Mouse (Mus musculus) CH12.LX (cell line): ENCODE data around the gene B3gnt7. TPM values are rescaled to one million over a fixed set of nuclear protein-coding genes. Genes with fewer than 3 reads are reported as not detected.

Experiments
- DNase-seq: peaks from one replicate; pipeline ENCODE4 v3.0.0-alpha.2; 2013; ENCODE audit errors: extremely low read depth
- H3K27ac ChIP-seq: 2 replicates; pipeline ENCODE4 v1.5.1; 2012; ENCODE audit warnings: low read depth, mild to moderate bottlenecking, control low read depth, moderate library complexity; ENCODE audit not compliant: insufficient read depth
- H3K27me3 ChIP-seq: replicated peaks from 2 replicates; pipeline ENCODE3; 2012; ENCODE audit warnings: inconsistent platforms
- H3K36me3 ChIP-seq, 2 experiments: replicated peaks in 1 of 2; 2 replicates each; pipeline versions ENCODE3 to v1.6.1; 2012; ENCODE audit warnings: inconsistent platforms in 1 of 2, low read length in 1 of 2, mild to moderate bottlenecking in 1 of 2, mixed read lengths in 1 of 2, moderate library complexity in 1 of 2; ENCODE audit not compliant: control insufficient read depth in 1 of 2, insufficient read depth in 1 of 2
- H3K4me1 ChIP-seq, 2 experiments: 2 replicates each; pipeline ENCODE4 v1.6.1; 2012; ENCODE audit warnings: inconsistent platforms in 1 of 2, moderate library complexity in 1 of 2; ENCODE audit not compliant: insufficient read depth in 2 of 2, control insufficient read depth in 1 of 2
- H3K4me2 ChIP-seq: 2 replicates; pipeline ENCODE4 v1.6.1; 2012; ENCODE audit warnings: low read depth, mild to moderate bottlenecking, control low read depth; ENCODE audit not compliant: poor library complexity, insufficient read depth, severe bottlenecking
- H3K4me3 ChIP-seq, 3 experiments: fragments of 150-350 bp in 1 of 3; sonication (generic) in 1 of 3; replicated peaks in 1 of 3; 2 replicates each; pipeline versions ENCODE3 to v1.5.1; 2011 to 2012; ENCODE audit warnings: low read depth in 2 of 3, low read length in 2 of 3, mild to moderate bottlenecking in 2 of 3, moderate library complexity in 2 of 3, control low read depth in 1 of 3, improper control_type of control experiment in 1 of 3, inconsistent platforms in 1 of 3, mixed read lengths in 1 of 3; ENCODE audit not compliant: poor library complexity in 1 of 3
- H3K79me2 ChIP-seq: replicated peaks from 2 replicates; pipeline ENCODE4 v1.6.1; 2012; ENCODE audit warnings: mild to moderate bottlenecking, moderate library complexity; ENCODE audit not compliant: control insufficient read depth, poor library complexity, insufficient read depth, severe bottlenecking; ENCODE audit errors: extremely low read depth
- H3K9ac ChIP-seq: 2 replicates; pipeline ENCODE4 v1.6.1; 2012; ENCODE audit warnings: low read depth, mild to moderate bottlenecking, control low read depth, moderate library complexity; ENCODE audit not compliant: insufficient read depth
- H3K9me3 ChIP-seq: replicated peaks from 2 replicates; pipeline ENCODE3; 2012; ENCODE audit warnings: low read length, inconsistent platforms, mixed read lengths
- CTCF ChIP-seq, 2 experiments: IDR thresholded peaks in 1 of 2; conservative IDR thresholded peaks in 1 of 2; 2 replicates each; pipeline ENCODE4 v1.5.1; 2011 to 2012; ENCODE audit warnings: low read depth in 2 of 2, low read length in 2 of 2, improper control_type of control experiment in 1 of 2, inconsistent platforms in 1 of 2, mild to moderate bottlenecking in 1 of 2, moderate library complexity in 1 of 2
- EP300 ChIP-seq: IDR thresholded peaks from 2 replicates; pipeline ENCODE4 v1.6.1; 2011; ENCODE audit warnings: low read length, improper control_type of control experiment
- GABPA ChIP-seq: IDR thresholded peaks from 2 replicates; pipeline ENCODE4 v1.6.1; 2012; ENCODE audit warnings: low read depth, low read length, improper control_type of control experiment, inconsistent platforms; ENCODE audit not compliant: insufficient replicate concordance
- JUN ChIP-seq: IDR thresholded peaks from 2 replicates; pipeline ENCODE4 v1.6.1; 2011; ENCODE audit warnings: low read depth, mild to moderate bottlenecking, low read length, improper control_type of control experiment, moderate library complexity; ENCODE audit not compliant: insufficient read depth
- KAT2A ChIP-seq: IDR thresholded peaks from 2 replicates; pipeline ENCODE4 v1.6.1; 2012; ENCODE audit warnings: low read length, improper control_type of control experiment, inconsistent platforms; ENCODE audit not compliant: insufficient replicate concordance
- MAFK ChIP-seq: IDR thresholded peaks from 2 replicates; pipeline ENCODE4 v1.6.1; 2011; ENCODE audit warnings: low read length, improper control_type of control experiment; ENCODE audit not compliant: insufficient replicate concordance
- MYC ChIP-seq: IDR thresholded peaks from 2 replicates; pipeline ENCODE4 v1.6.1; 2011; ENCODE audit warnings: low read depth, mild to moderate bottlenecking, improper control_type of control experiment, low read length
- NRF1 ChIP-seq: IDR thresholded peaks from 2 replicates; pipeline ENCODE4 v1.6.1; 2014; ENCODE audit warnings: low read depth, mild to moderate bottlenecking, inconsistent platforms, low read length, improper control_type of control experiment, moderate library complexity
- PAX5 ChIP-seq: IDR thresholded peaks from 2 replicates; pipeline ENCODE4 v1.6.1; 2012; ENCODE audit warnings: low read length, inconsistent platforms, mixed read lengths
- POLR2A ChIP-seq: IDR thresholded peaks from 2 replicates; pipeline ENCODE4 v1.6.1; 2011; ENCODE audit warnings: low read depth, mild to moderate bottlenecking, improper control_type of control experiment, low read length
- POLR2AphosphoS2 ChIP-seq: IDR thresholded peaks from 2 replicates; pipeline ENCODE4 v1.6.1; 2011; ENCODE audit warnings: low read depth, low read length, improper control_type of control experiment
- TCF12 ChIP-seq: IDR thresholded peaks from 2 replicates; pipeline ENCODE4 v1.6.1; 2014; ENCODE audit warnings: low read depth, mild to moderate bottlenecking, inconsistent platforms, low read length, improper control_type of control experiment
- ZKSCAN1 ChIP-seq: IDR thresholded peaks from 2 replicates; pipeline ENCODE4 v1.6.1; 2012; ENCODE audit warnings: low read depth, inconsistent platforms, low read length, improper control_type of control experiment, borderline replicate concordance
- ZMIZ1 ChIP-seq: IDR thresholded peaks from 2 replicates; pipeline ENCODE4 v1.6.1; 2012; ENCODE audit warnings: low read depth, mild to moderate bottlenecking, inconsistent platforms, low read length, improper control_type of control experiment
- ZNF384 ChIP-seq: IDR thresholded peaks from 2 replicates; pipeline ENCODE4 v1.6.1; 2012; ENCODE audit warnings: low read depth, low read length, improper control_type of control experiment, inconsistent platforms
- dilution Hi-C: fragments of 300-500 bp; cut with MboI; formaldehyde crosslinking; loops from 2 replicates; pipeline ENCODE4 v1.14.3; 2020; ENCODE audit warnings: low sequenced_read_pairs; ENCODE audit not compliant: extremely low pct_unique_long_range_greater_than_20kb, extremely low pct_ligation_motif_present
- in situ Hi-C: fragments of 300-500 bp; cut with MboI; formaldehyde crosslinking; loops from 3 replicates; pipeline ENCODE4 v1.14.3; 2019; ENCODE audit warnings: low sequenced_read_pairs, low pct_ligation_motif_present, low pct_unique_long_range_greater_than_20kb, mixed read lengths
- polyA plus RNA-seq: library from polyadenylated mRNA; unstranded; fragments of >175 nt; gene quantifications from 2 replicates; pipeline ENCODE4 v1.2.1, GENCODE M21; 2012; ENCODE audit warnings: low read depth; ENCODE audit not compliant: insufficient read length
- total RNA-seq, 2 experiments: library from RNA; depleted of rRNA; stranded (reverse); fragments of 300-350 nt in 1 of 2; fragments of >200 nt in 1 of 2; gene quantifications; 2 replicates each; pipeline ENCODE4 v1.2.3; 2012 to 2014

Gene B3gnt7
- total and polyA plus RNA-seq, 3 experiments = 0.17 TPM; not detected in 2

GRCm38 (mm10) chr1:86348083-86348482 lies 45.5 kb downstream of the B3gnt7 start:
- Histone ChIP-seq H3K9me3 (no peaks in the 10 kb centered on the region), H3K79me2 (peaks cover 7% of the 10 kb centered on the region), H3K4me3 (no peak overlapping the region), H3K4me1 (peaks cover 0 to under 1% of the 10 kb centered on the region in 2 experiments; a peak in 1 of 4 replicates), H3K4me2 (no peak overlapping the region), H3K27ac (no peak overlapping the region), H3K36me3 (peaks cover 55 to 77% of the 10 kb centered on the region in 2 experiments), H3K27me3 (no peaks in the 10 kb centered on the region), H3K9ac (no peak overlapping the region)
- in situ Hi-C loops (no loop called here), dilution Hi-C loops (loop anchor here (25.0 kb wide), 1 partner anchor 161 kb away; no protein-coding TSS in a partner anchor)
- TF ChIP-seq ZKSCAN1 (no peak), ZMIZ1 (peak; percentile 57; the same call in 1 of the 2 replicates), ZNF384 (0 out of 2 replicates have a peak, but pooled peaks have one; percentile 18), TCF12 (no peak), MAFK (no peak), JUN (no peak), PAX5 (no peak), KAT2A (no peak), GABPA (no peak), NRF1 (no peak)
- DNase-seq = no peak

- dilution Hi-C loops = loop anchor here (25.0 kb wide), 1 partner anchor 162 kb away; no protein-coding TSS in a partner anchor
These were observed 46.2 kb downstream of the B3gnt7 start for GRCm38 (mm10) chr1:86348801-86349200.

DNA sequence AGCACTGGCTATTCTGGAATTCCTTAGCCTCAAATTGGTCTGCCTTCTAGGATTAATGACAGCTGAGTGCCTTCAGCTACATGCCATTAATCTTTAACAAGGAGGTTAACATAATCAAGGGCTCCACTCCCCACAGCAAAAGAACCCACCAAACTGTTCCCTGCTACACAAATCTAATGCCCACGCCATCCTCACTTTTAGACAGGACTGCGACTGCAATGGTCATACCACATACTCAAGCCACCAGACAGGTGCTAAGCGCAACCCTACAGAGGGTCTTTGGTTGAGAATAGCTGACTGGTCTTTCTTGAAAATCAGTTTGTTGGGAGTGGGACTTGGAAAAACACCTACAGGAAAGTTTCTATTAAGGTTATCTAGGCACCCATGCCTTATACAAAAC lies 46.6 kb downstream of the B3gnt7 start:
- H3K9me3 ChIP-seq = no peaks in the 10 kb centered on the region
- peaks cover 0 to 11% of the 10 kb centered on the region in 2 experiments; a peak in 1 of 4 replicates for H3K4me1 ChIP-seq
- H3K4me3 ChIP-seq = no peak overlapping the region
- peaks cover 63 to 86% of the 10 kb centered on the region in 2 experiments for H3K36me3 ChIP-seq
- no peak overlapping the region for H3K9ac ChIP-seq
- H3K27ac ChIP-seq = no peak overlapping the region
- TF ChIP-seq POLR2AphosphoS2 (0 out of 2 replicates have a peak, but pooled peaks have one; percentile 18), ZKSCAN1 (no peak), POLR2A (peak; percentile 33; the same call in 1 of the 2 replicates)
- DNase-seq = no peak
- no peaks in the 10 kb centered on the region for H3K27me3 ChIP-seq
- dilution Hi-C loops = loop anchor here (25.0 kb wide), 1 partner anchor 162 kb away; no protein-coding TSS in a partner anchor
- H3K4me2 ChIP-seq = no peak overlapping the region
- peaks cover 9% of the 10 kb centered on the region for H3K79me2 ChIP-seq
- in situ Hi-C loops = no loop called here

More at GRCm38 (mm10) chr1:86348801-86349200, 46.2 kb downstream of the B3gnt7 start:
- Histone ChIP-seq H3K27me3 (no peaks in the 10 kb centered on the region), H3K79me2 (peaks cover 9% of the 10 kb centered on the region), H3K9ac (no peak overlapping the region), H3K27ac (no peak overlapping the region), H3K9me3 (no peaks in the 10 kb centered on the region), H3K4me1 (peaks cover 0 to 7% of the 10 kb centered on the region in 2 experiments; a peak in 1 of 4 replicates), H3K4me2 (no peak overlapping the region), H3K4me3 (no peak overlapping the region), H3K36me3 (peaks cover 59 to 82% of the 10 kb centered on the region in 2 experiments)
- TF ChIP-seq CTCF (conservative IDR thresholded peaks at IDR 0.05 in 1 of 2, IDR thresholded peaks at IDR 0.05 in 1 of 2; ENCODE audit: low read depth in 2 of 2, low read length in 2 of 2) (peak in 1 of 2 experiments; percentile 19; a peak in 2 of 4 replicates), EP300 (no peak), MYC (no peak), POLR2AphosphoS2 (0 out of 2 replicates have a peak, but pooled peaks have one; percentile 12)
- in situ Hi-C loops = no loop called here
- DNase-seq = no peak
